Mouse (Mus musculus) liver, postnatal 0 days (tissue): ENCODE measurements at regions not wholly inside any gene's neighbourhood (a gene's known extent, or its start where the extent isn't known, plus 50 kb on each side); places are given as distances from the start of the nearest gene placed in this dataset.
A peak's percentile ranks its signal among the peaks of the same experiment; 100 is the strongest.

Experiments
- ATAC-seq: fragments of 200-750 bp; cut with Nextera tagmentation; 2 replicates; pipeline ENCODE4 v1.8.0; 2017; ENCODE audit warnings: mild to moderate bottlenecking, moderate library complexity
- DNase-seq: peaks from one replicate; pipeline ENCODE4 v3.0.0-alpha.2; 2016
- H3K27ac ChIP-seq: fragments of 300-500 bp; sonication (generic); 2 replicates; pipeline ENCODE4 v1.5.1; 2014; ENCODE audit warnings: antibody characterized with exemption, moderate library complexity, mild to moderate bottlenecking, low read depth
- H3K27me3 ChIP-seq: fragments of 300-500 bp; sonication (generic); 2 replicates; pipeline ENCODE4 v1.6.1; 2014; ENCODE audit warnings: low read length, control low read depth, mixed read lengths; ENCODE audit not compliant: insufficient read depth
- H3K36me3 ChIP-seq: fragments of 300-500 bp; sonication (generic); replicated peaks from 2 replicates; pipeline ENCODE4 v1.6.1; 2014; ENCODE audit warnings: mild to moderate bottlenecking, control low read depth, low read length, moderate library complexity, mixed read lengths; ENCODE audit not compliant: insufficient read depth
- H3K4me1 ChIP-seq: fragments of 300-500 bp; sonication (generic); 2 replicates; pipeline ENCODE4 v1.6.1; 2014; ENCODE audit warnings: antibody characterized with exemption, mild to moderate bottlenecking, control low read depth; ENCODE audit not compliant: insufficient read depth
- H3K4me2 ChIP-seq: fragments of 300-500 bp; sonication (generic); 2 replicates; pipeline ENCODE4 v1.6.1; 2014; ENCODE audit warnings: low read depth, mild to moderate bottlenecking, low read length, moderate library complexity, mixed read lengths
- H3K4me3 ChIP-seq: fragments of 300-500 bp; sonication (generic); 2 replicates; pipeline ENCODE4 v1.5.1; 2014; ENCODE audit warnings: low read depth, low read length
- H3K9ac ChIP-seq: fragments of 300-500 bp; sonication (generic); replicated peaks from 2 replicates; pipeline ENCODE4 v1.6.1; 2014; ENCODE audit warnings: mild to moderate bottlenecking, moderate library complexity
- H3K9me3 ChIP-seq: fragments of 300-500 bp; sonication (generic); 2 replicates; pipeline ENCODE4 v1.6.1; 2016; ENCODE audit warnings: mild to moderate bottlenecking, control low read depth, low read length, mixed read lengths
- CTCF ChIP-seq: sonication (generic); IDR thresholded peaks from 2 replicates; pipeline ENCODE4 v1.5.1; 2016; ENCODE audit warnings: antibody characterized with exemption, low read depth
- EP300 ChIP-seq: IDR thresholded peaks from 2 replicates; pipeline ENCODE4 v1.6.1; 2016; ENCODE audit warnings: antibody characterized with exemption, low read depth, mild to moderate bottlenecking
- whole genome bisulfite sequencing: fragments of 180-500 bp; shearing (Covaris S2); extraction: QIAGEN DNeasy Blood & Tissue Kit; methylation state at CpG from one replicate; pipeline ENCODE4 v1.1.7; 2014; ENCODE audit not compliant: insufficient replicate concordance; 5-methylcytosine and 5-hydroxymethylcytosine counted together

DNA sequence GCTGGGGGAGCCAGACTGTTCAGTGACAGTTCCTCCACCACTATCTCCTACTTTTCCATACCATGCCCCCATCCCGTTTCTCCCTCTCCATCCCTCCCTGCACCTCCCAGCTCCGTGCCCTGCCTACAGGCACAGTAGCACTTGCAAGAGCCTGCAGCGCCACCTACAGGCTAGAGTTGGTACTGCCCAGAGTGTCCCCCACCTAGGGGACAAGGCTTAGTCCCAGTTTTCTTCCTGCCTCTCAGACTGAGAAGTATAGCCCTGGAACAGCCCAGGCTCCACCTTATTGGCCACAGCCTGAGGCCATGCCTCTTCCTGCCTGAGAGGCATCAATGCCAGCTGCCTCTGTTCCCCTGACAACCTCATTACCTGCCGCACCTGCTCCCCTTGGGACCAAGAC, 351.3 kb downstream of the Ptpru start:
- H3K9ac ChIP-seq: no peak overlapping the region
- no peaks in the 10 kb centered on the region for H3K36me3 ChIP-seq
- no peaks in the 10 kb centered on the region for H3K4me1 ChIP-seq
- H3K27ac ChIP-seq: no peak overlapping the region
- H3K4me2 ChIP-seq: no peak overlapping the region
- no peak overlapping the region for H3K4me3 ChIP-seq
- no peaks in the 10 kb centered on the region for H3K9me3 ChIP-seq
- DNase-seq (peak; percentile 81), ATAC-seq (no peak)
- TF ChIP-seq CTCF: peak; percentile 94
- TF ChIP-seq EP300: no peak
- no peaks in the 10 kb centered on the region for H3K27me3 ChIP-seq
- 15% methylated on average over 4 of the region's 4 CpGs for WGBS

DNA sequence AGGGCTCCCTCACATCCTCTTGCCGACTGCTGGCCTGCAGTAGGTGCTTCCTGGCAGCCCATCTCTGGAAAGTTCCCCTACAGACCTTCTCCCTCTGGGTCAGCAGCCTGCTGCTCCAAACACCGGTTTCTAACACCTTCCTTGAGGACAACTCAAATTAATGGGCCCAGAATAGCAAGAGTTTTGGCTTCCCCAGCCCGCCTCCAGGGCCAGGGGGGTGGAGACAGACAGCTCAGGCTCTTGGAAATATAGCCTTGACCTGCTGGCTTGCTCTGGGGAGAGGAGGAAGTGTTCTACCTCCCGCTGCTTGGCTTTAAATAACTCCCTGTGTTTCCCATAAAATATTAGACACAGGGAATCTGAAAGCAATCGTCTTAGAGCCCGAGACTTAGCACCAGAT, 349.8 kb downstream of the Ptpru start:
- no peak overlapping the region for H3K4me2 ChIP-seq
- no peaks in the 10 kb centered on the region for H3K27me3 ChIP-seq
- TF ChIP-seq CTCF (no peak), EP300 (no peak)
- no peak for DNase-seq
- WGBS: 26% methylated on average over 6 of the region's 6 CpGs
- H3K4me1 ChIP-seq: no peaks in the 10 kb centered on the region
- H3K9ac ChIP-seq: no peak overlapping the region
- no peak for ATAC-seq
- no peak overlapping the region for H3K4me3 ChIP-seq
- H3K9me3 ChIP-seq: no peaks in the 10 kb centered on the region
- no peak overlapping the region for H3K27ac ChIP-seq
- no peaks in the 10 kb centered on the region for H3K36me3 ChIP-seq

GRCm38 (mm10) chr4:131489056-131489455, 349.0 kb downstream of the Ptpru start:
- H3K9ac ChIP-seq: no peak overlapping the region
- ATAC-seq (no peak), DNase-seq (no peak)
- H3K27me3 ChIP-seq: no peaks in the 10 kb centered on the region
- no peaks in the 10 kb centered on the region for H3K36me3 ChIP-seq
- H3K4me3 ChIP-seq: no peak overlapping the region
- H3K4me1 ChIP-seq: no peaks in the 10 kb centered on the region
- H3K27ac ChIP-seq: no peak overlapping the region
- TF ChIP-seq CTCF: no peak
- no peak for TF ChIP-seq EP300
- H3K4me2 ChIP-seq: no peak overlapping the region
- 45% methylated on average over 3 of the region's 3 CpGs for WGBS
- no peaks in the 10 kb centered on the region for H3K9me3 ChIP-seq

DNA sequence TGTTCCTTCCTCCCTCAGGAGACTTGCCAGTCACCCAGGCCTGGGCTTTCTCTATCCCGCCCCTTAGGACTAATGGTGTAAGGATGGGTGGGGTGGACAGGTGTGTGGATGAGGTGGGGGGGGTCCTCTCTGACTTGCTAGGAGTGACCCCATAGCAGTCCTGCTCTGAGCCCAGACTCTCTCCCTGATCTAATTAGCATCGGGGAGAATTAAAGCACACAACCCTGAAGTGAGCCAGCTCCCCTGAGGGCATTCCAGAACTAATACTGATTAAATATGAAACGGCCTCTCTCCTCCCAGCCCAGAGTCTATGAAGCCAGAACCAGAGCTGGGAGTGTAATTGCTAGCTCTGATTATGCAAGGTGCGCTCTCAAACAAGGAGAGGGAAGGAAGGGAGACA, 346.1 kb downstream of the Ptpru start:
- Histone ChIP-seq H3K27ac (no peak overlapping the region), H3K4me3 (no peak overlapping the region), H3K27me3 (no peaks in the 10 kb centered on the region), H3K4me2 (no peak overlapping the region), H3K9me3 (no peaks in the 10 kb centered on the region), H3K4me1 (no peaks in the 10 kb centered on the region), H3K9ac (no peak overlapping the region), H3K36me3 (no peaks in the 10 kb centered on the region)
- WGBS: 55% methylated on average over 4 of the region's 4 CpGs
- TF ChIP-seq CTCF (no peak), EP300 (no peak)
- DNase-seq: no peak
- no peak for ATAC-seq

GRCm38 (mm10) chr4:131493726-131494125, 344.4 kb downstream of the Ptpru start:
- Histone ChIP-seq H3K4me1 (no peaks in the 10 kb centered on the region), H3K27me3 (no peaks in the 10 kb centered on the region), H3K36me3 (no peaks in the 10 kb centered on the region), H3K9me3 (no peaks in the 10 kb centered on the region), H3K4me3 (no peak overlapping the region), H3K4me2 (no peak overlapping the region), H3K27ac (no peak overlapping the region), H3K9ac (no peak overlapping the region)
- TF ChIP-seq EP300 (no peak), CTCF (no peak)
- ATAC-seq: no peak
- no peak for DNase-seq
- 45% methylated on average over 4 of the region's 4 CpGs for WGBS

DNA sequence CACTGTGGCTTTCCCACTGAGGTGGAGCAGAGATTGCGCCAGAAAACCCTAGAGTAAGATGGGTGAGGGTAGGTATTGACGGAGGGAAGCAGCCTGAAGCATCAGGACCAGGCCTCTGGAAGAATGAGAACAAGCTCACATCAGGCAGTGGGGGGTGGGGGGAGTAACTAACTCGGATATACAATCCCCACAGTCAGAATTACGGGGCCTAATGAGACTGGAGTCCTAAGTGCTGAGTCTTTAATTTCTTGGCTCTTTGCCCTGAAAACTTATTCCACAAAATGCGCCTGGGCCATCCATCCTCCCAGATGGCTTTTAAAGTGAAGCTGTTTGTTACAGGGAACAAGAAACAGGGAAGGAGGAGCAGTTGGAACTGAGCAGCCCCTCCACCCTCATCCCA, 341.2 kb downstream of the Ptpru start:
- ATAC-seq (no peak), DNase-seq (no peak)
- Histone ChIP-seq H3K4me1 (no peaks in the 10 kb centered on the region), H3K9ac (no peak overlapping the region), H3K27ac (no peak overlapping the region), H3K4me3 (no peak overlapping the region), H3K9me3 (no peaks in the 10 kb centered on the region), H3K36me3 (no peaks in the 10 kb centered on the region), H3K27me3 (no peaks in the 10 kb centered on the region), H3K4me2 (no peak overlapping the region)
- no peak for TF ChIP-seq CTCF
- no peak for TF ChIP-seq EP300
- WGBS: 62% methylated on average over 5 of the region's 5 CpGs
